Mouse (Mus musculus) kidney, postnatal 4 days (tissue): ENCODE measurements around the gene H2-Q10.
"Not testable (repeated sequence)": the region's sequence is repeated elsewhere in the genome, so short reads cannot be mapped to it uniquely, and the experiment has no call there.

Source experiments
- DNase-seq, 2 experiments: peaks; one replicate each; pipeline ENCODE4 v3.0.0; 2021; ENCODE audit warnings: mixed read lengths in 2 of 2

Gene H2-Q10

GRCm38 (mm10) chr17:35469842-35470751 is at the start of gene H2-Q10:
TSS of gene H2-Q10 (plus strand) at chr17:35470089.
- DNase-seq = peak; percentile 20 to 30

DNA sequence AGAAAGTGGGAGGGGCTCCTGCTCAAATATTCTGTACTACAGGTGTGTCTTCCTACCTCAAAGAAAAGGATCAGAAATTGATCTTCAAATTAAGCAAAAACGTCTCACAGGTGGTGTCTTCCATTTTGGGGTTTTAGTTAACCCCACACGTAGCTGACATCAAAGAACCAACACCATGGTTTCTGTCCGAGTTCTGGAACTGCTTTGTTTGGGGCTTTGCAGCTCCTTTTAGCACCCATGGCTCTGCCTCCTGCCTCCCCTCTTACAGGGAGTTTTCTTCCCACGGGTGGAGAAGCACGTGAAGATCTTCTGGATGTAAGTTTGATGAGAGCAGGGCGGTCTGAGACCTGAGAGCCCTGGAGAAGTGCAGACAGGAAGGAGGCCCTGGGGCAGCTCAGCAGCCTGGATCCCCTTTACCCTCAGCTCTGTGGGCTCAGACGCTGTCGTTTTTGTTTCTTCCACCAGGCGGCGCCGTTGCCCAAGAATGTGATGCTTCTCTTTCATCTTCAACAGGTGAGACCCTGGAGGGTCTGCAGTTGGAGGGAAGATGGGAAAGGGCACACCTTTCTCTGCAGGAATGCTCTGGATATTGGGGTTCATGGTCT is 49.6 kb upstream of the H2-Q10 start:
- DNase-seq = peak; percentile 79 to 80

- DNase-seq = not testable (repeated sequence)
These were observed 48.6 kb upstream of the H2-Q10 start for GRCm38 (mm10) chr17:35421331-35421730.

DNA sequence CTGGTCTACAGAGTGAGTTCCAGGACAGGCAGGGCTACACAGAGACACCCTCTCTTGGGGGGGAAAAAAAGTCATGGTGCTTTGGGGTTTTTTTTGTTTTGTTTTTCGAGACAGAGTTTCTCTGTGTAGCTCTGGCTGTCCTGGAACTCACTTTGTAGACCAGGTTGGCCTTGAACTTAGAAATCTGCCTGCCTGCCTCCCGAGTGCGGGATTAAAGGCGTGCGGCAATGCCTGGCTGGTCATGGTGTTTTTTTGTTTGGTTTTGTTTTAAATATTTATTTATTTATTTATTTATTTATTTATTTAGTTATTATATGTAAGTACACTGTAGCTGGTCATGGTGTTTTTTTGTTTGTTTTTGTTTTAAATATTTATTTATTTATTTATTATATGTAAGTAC is 47.5 kb upstream of the H2-Q10 start:
- DNase-seq = not testable (repeated sequence)

DNA sequence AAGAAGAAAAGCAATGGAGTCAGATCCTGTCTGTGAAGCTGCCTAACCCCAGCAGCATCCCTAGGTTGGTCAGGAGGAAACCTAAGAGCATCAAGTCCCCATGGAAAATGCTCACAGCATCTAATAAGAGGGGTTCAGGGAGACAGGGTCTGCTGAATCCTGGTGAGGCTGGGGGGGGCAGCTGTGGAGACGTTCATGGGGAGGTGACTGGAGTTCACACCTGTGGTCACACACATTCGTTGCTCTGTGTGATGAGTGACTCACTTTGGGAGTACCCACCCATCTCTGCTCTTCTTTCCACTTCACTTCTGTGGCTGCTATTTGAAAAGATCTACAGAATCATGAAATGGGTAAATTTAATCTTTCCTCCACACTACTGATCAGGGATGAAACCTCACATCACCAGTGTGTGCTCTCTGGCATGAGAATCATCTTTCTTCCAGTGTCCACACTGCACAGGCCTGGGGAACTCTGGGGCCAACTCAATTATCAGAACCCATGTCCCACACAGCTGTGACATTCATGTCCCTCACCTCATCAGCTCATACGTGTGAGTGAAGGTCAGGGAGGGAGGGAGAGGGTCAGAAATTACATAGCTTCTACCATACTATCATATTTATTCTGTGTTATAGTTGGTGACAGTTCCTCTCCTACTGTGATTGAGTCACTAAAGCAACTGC is 46.6 kb upstream of the H2-Q10 start:
- DNase-seq = not testable (repeated sequence)

- DNase-seq = not testable (repeated sequence)
These were observed 45.8 kb upstream of the H2-Q10 start for GRCm38 (mm10) chr17:35424106-35424505.

DNA sequence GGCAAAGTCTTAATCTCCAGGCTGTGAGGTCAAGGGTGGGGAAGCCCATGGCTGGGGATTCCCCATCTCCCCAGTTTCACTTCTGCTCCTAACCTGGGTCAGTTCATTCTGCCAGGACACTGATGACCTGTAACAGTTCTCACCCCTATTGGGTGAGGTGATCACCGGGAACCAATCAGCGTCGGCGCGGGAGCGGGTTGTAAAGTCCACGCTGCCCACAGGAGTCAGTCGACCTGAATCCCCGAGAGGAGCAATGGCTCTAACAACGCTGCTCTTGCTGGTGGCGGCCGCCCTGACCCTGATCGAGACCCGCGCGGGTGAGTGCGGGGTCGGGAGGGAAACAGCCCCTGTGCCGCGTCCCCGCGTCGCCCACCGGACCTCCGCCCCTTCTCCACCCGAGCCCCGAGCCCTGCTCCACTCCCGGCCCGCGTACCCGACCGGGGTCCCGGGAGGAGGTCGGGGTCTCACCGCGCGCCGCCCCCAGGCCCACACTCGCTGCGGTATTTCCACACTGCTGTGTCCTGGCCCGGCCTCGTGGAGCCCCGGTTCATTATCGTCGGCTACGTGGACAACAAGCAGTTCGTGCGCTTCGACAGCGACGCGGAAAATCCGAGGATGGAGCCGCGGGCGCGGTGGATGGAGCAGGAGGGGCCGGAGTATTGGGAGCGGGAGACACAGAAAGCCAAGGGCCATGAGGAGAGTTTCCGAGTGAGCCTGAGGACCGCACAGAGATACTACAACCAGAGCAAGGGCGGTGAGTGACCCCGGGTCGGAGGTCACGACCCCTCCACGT is 45.1 kb upstream of the H2-Q10 start, which contains the start of gene H2-Q6:
Gene H2-Q6, plus strand, starts transcription at position 227 of the 793 bp plus-strand sequence.
- peak; percentile 73 to 86 for DNase-seq

- peak; percentile 30 to 50 for DNase-seq
These were observed 44.4 kb upstream of the H2-Q10 start for GRCm38 (mm10) chr17:35425474-35425873.

GRCm38 (mm10) chr17:35428883-35429282 is 41.0 kb upstream of the H2-Q10 start:
- DNase-seq = not testable (repeated sequence)

GRCm38 (mm10) chr17:35430671-35431070 is 39.2 kb upstream of the H2-Q10 start:
- DNase-seq = not testable (repeated sequence)

DNA sequence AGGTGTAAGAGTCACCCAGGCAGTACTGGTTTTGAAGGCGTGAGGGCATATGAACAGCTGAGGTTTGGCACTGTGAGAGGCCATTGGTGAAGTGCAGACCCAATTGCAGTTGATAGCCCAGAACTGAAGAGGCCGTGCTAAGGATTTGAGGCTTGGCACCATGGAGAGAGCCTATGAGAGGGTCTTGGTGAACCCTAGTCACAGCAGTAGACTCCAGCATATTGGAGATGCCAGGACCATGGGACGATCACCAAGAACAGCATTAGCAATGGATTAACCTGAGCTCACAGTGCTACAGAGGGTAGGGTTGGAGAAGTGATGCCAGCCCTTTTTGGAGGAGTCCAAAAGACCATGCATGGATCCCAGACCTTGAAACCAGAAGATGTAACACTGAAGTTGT is 37.7 kb upstream of the H2-Q10 start:
- DNase-seq = not testable (repeated sequence)

DNA sequence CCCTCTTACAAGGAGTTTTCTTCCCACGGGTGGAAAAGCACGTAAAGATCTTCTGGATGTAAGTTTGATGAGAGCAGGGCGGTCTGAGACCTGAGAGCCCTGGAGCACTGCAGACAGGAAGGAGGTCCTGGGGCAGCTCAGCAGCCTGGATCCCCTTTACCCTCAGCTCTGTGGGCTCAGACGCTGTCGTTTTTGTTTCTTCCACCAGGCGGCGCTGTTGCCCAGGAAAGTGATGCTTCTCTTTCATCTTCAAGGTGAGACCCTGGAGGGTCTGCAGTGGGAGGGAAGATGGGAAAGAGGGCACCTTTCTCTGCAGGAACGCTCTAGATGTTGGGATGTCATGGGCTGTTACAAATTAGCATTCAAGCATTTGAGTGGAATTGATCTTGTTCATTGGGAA is 35.1 kb upstream of the H2-Q10 start:
- DNase-seq = peak; percentile 73 to 76

DNA sequence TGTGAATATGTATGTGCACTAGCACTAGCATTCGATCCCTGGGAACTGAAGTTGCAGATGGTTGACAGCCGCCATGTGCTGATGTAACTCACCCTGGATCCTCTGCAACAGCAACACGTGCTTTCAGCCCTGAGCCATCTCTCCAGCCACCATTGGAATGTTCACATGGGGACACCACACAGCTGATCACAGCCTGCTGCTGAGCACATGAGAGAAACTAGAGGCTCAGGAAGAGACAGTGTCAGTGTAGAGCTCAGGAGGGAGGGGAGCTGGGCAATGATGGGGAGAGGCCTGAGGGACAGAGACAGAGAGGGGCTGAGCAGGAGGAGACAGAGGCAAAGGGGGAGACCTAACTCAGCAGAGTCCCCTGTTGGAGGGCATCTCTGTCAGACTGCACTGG is 34.3 kb upstream of the H2-Q10 start:
- not testable (repeated sequence) for DNase-seq

DNA sequence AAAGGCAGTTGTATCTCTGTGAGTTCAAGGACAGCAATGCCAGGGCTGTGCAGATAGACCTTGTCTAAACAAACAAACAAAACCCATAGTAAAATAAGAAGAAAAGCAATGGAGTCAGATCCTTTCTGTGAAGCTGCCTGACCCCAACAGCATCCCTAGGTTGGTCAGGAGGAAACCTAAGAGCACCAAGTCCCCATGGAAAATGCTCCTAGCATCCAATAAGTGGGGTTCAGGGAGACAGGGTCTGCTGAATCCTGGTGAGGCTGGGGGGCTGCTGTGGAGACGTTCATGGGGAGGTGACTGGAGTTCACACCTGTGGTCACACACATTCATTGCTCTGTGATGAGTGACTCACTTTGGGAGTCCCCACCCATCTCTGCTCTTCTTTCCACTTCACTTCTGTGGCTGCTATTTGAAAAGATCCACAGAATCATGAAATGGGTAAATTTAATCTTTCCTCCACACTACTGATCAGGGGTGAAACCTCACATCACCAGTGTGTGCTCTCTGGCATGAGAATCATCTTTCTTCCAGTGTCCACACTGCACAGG is 32.4 kb upstream of the H2-Q10 start:
- not testable (repeated sequence) for DNase-seq

- not testable (repeated sequence) for DNase-seq
These were observed 31.5 kb upstream of the H2-Q10 start for GRCm38 (mm10) chr17:35438395-35438794.

- peak; percentile 84 to 87 for DNase-seq
These were observed 31.0 kb upstream of the H2-Q10 start, which contains the start of gene H2-Q7 for GRCm38 (mm10) chr17:35438885-35439284. TSS of gene H2-Q7 (plus strand) at chr17:35439155.

DNA sequence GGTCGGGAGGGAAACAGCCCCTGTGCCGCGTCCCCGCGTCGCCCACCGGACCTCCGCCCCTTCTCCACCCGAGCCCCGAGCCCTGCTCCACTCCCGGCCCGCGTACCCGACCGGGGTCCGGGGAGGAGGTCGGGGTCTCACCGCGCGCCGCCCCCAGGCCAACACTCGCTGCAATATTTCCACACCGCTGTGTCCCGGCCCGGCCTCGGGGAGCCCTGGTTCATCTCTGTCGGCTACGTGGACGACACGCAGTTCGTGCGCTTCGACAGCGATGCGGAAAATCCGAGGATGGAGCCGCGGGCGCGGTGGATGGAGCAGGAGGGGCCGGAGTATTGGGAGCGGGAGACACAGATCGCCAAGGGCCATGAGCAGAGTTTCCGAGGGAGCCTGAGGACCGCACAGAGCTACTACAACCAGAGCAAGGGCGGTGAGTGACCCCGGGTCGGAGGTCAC is 30.6 kb upstream of the H2-Q10 start:
- peak; percentile 25 to 56 for DNase-seq

GRCm38 (mm10) chr17:35439925-35440645 is 29.8 kb upstream of the H2-Q10 start:
- DNase-seq = not testable (repeated sequence)

DNA sequence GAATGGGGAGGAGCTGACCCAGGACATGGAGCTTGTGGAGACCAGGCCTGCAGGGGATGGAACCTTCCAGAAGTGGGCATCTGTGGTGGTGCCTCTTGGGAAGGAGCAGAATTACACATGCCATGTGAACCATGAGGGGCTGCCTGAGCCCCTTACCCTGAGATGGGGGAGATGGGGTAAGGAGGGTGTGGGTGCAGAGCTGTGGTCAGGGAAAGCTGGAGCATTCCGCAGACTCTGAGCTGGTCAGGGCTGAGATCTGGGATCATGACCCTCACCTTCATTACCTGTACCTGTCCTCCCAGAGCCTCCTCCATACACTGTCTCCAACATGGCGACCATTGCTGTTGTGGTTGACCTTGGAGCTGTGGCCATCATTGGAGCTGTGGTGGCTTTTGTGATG is 27.5 kb upstream of the H2-Q10 start:
- DNase-seq = not testable (repeated sequence)

GRCm38 (mm10) chr17:35444510-35444909 is 25.4 kb upstream of the H2-Q10 start:
- not testable (repeated sequence) for DNase-seq

DNA sequence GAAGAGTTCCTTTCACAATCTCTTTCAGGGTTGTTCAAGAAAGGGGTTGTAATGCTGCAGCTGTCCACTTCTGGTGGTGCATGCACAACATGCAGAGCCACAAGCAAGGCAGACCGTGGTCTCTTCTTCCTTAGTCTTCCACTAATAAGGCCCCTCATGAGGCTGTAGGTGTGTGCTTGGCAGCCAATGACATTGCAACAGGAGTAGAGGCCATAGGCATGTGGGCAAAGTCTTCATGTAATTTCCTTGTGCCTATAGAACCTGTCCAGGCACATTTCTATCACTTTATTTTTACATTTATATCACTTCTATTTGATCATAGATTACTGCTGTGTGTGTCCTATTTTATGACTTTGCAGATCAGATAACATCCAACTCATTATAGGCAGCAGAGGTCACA is 11.6 kb upstream of the H2-Q10 start:
- not testable (repeated sequence) for DNase-seq
